Mouse (Mus musculus) embryonic facial prominence, embryonic 10.5 days (tissue): ENCODE data around the gene Hoxd12. TPM values are rescaled to one million over a fixed set of nuclear protein-coding genes. Genes with fewer than 3 reads are reported as not detected.
A peak's percentile ranks its signal among the peaks of the same experiment; 100 is the strongest.

Source experiments
- DNase-seq: peaks from one replicate; pipeline ENCODE4 v3.0.0-alpha.2; 2017; ENCODE audit warnings: low spot score
- H3K27ac ChIP-seq: fragments of 300-500 bp; sonication (generic); replicated peaks from 2 replicates; pipeline ENCODE4 v1.5.1; 2016; ENCODE audit warnings: mild to moderate bottlenecking
- H3K27me3 ChIP-seq: fragments of 300-500 bp; sonication (generic); replicated peaks from 2 replicates; pipeline ENCODE4 v1.6.1; 2016; ENCODE audit warnings: low read depth, mild to moderate bottlenecking; ENCODE audit not compliant: poor library complexity, severe bottlenecking
- H3K36me3 ChIP-seq: fragments of 300-500 bp; sonication (generic); replicated peaks from 2 replicates; pipeline ENCODE4 v1.6.1; 2016; ENCODE audit warnings: mild to moderate bottlenecking, moderate library complexity
- H3K4me1 ChIP-seq: fragments of 300-500 bp; sonication (generic); 2 replicates; pipeline ENCODE4 v1.6.1; 2016
- H3K4me3 ChIP-seq: fragments of 300-500 bp; sonication (generic); 2 replicates; pipeline ENCODE4 v1.5.1; 2016; ENCODE audit warnings: mild to moderate bottlenecking, moderate library complexity
- H3K9me3 ChIP-seq: fragments of 300-500 bp; sonication (generic); 2 replicates; pipeline ENCODE4 v1.6.1; 2016; ENCODE audit warnings: mild to moderate bottlenecking
- WGBS: fragments of 180-500 bp; shearing (Covaris S2); methylation state at CpG from one replicate; pipeline ENCODE4 v1.1.7; 2016; 5-methylcytosine and 5-hydroxymethylcytosine counted together
- polyA plus RNA-seq: library from polyadenylated mRNA; unstranded; fragments of >200 nt; fragmentation: Nextera tagmentation; extraction: Ambion mirVana; gene quantifications from 2 replicates; pipeline ENCODE4 v1.2.1, GENCODE M21; 2016

Gene Hoxd12
- polyA plus RNA-seq, 1 experiment from 2014 or later, result not detected

DNA sequence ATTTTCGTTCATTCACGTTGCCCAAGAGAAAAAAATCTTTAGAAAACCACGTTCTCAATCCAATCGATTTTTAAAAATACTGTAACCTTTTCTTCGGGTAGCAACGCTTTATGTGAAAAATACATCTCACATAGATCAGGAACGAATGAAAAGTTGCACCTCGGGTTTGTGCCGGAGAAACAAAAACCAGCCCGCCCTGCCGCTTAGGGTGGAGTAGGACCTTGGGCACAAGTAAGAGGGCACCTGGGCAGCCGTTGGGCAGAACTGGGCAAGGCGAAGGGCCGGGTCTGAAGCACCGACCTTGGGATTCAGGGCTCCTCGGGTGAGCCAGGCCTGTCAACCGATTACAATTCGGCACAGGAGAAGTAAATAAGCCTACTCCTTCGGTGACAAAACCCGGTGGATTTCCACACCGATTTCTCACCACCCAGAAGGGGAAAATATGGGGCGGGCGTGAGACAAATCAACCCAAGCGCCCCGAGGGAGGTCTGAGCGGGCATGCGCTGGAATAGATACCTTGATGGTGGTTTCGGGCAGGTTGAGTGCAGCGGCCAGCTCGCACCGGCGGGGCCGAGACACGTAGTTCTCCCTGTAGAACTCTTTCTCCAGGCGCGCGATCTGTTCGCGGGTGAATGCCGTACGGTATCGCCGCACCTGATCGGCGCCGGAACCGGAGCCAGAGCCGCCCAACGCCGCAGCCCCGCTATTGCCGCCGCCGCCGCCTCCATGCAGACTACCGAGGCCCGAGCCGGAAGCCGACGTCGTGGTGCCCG, 17.4 kb upstream of the Hoxd12 start:
- Histone ChIP-seq H3K4me1 (peaks cover 23% of the 10 kb centered on the region), H3K36me3 (no peaks in the 10 kb centered on the region), H3K4me3 (peak overlapping the region; percentile 18; the same call in 1 of the 2 replicates), H3K9me3 (no peaks in the 10 kb centered on the region), H3K27ac (no peak overlapping the region), H3K27me3 (peaks cover 98% of the 10 kb centered on the region)
- 2% methylated on average over 62 of the region's 62 CpGs for WGBS
- DNase-seq, result peak; percentile 73

DNA sequence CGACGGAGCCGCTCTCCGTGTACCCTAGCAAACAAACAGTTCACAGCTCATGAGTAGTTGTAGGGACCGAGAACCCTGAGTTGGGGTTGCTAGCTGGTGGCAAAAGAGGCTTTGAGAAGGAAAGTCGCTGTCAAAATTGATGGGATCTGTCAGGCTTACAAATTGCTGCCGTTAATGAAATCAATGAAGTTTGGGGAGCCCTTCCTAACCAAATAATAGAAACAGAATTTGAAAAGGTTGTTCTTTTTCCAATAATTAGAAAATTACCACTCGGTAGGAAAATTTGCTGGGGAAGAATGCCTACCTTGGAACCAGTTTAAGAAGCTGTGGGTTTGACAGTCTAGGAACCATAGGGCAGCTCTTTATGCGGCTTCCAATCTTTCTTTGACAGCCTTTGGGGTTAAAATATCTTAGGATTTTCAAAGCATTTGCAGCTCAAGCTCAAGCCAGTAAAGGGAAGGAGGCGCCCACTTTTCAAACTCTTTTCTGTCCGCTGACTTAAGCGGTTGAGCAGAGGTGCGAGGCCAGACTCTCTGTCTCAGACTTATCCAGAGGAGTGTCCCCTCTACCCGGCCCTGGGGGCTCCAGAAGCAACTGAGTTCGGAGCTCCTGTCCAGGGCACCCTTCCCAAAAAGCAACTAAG, 16.7 kb upstream of the Hoxd12 start:
- H3K9me3 ChIP-seq, result no peaks in the 10 kb centered on the region
- H3K27me3 ChIP-seq, result peaks cover 98% of the 10 kb centered on the region
- peak overlapping the region; percentile 18; the same call in 1 of the 2 replicates for H3K4me3 ChIP-seq
- no peaks in the 10 kb centered on the region for H3K36me3 ChIP-seq
- peaks cover 23% of the 10 kb centered on the region for H3K4me1 ChIP-seq
- 1% methylated on average over 15 of the region's 15 CpGs for WGBS
- no peak overlapping the region for H3K27ac ChIP-seq
- no peak for DNase-seq

- peak; percentile 69 for DNase-seq
- Histone ChIP-seq H3K36me3 (no peaks in the 10 kb centered on the region), H3K4me1 (peaks cover 23% of the 10 kb centered on the region), H3K4me3 (no peak overlapping the region), H3K27ac (no peak overlapping the region), H3K9me3 (no peaks in the 10 kb centered on the region), H3K27me3 (peaks cover 100% of the 10 kb centered on the region)
- under 1% methylated on average over 47 of the region's 47 CpGs for WGBS
These were observed 16.0 kb upstream of the Hoxd12 start for GRCm38 (mm10) chr2:74658667-74659371.

- DNase-seq, result peak; percentile 52
- H3K4me3 ChIP-seq, result no peak within 1 kb of the TSS
- 2% methylated on average over 28 of the region's 28 CpGs for WGBS
- no peak within 1 kb of the TSS for H3K27ac ChIP-seq
- H3K4me1 ChIP-seq, result peaks cover 23% of the 10 kb centered on the region
- H3K27me3 ChIP-seq, result peaks cover 100% of the 10 kb centered on the region
- no peaks in the 10 kb centered on the region for H3K9me3 ChIP-seq
- H3K36me3 ChIP-seq, result no peaks in the 10 kb centered on the region
These were observed 15.3 kb upstream of the Hoxd12 start, which contains the start of gene Evx2 for GRCm38 (mm10) chr2:74659507-74660005. Gene Evx2, minus strand, starts transcription at chr2:74659557.

DNA sequence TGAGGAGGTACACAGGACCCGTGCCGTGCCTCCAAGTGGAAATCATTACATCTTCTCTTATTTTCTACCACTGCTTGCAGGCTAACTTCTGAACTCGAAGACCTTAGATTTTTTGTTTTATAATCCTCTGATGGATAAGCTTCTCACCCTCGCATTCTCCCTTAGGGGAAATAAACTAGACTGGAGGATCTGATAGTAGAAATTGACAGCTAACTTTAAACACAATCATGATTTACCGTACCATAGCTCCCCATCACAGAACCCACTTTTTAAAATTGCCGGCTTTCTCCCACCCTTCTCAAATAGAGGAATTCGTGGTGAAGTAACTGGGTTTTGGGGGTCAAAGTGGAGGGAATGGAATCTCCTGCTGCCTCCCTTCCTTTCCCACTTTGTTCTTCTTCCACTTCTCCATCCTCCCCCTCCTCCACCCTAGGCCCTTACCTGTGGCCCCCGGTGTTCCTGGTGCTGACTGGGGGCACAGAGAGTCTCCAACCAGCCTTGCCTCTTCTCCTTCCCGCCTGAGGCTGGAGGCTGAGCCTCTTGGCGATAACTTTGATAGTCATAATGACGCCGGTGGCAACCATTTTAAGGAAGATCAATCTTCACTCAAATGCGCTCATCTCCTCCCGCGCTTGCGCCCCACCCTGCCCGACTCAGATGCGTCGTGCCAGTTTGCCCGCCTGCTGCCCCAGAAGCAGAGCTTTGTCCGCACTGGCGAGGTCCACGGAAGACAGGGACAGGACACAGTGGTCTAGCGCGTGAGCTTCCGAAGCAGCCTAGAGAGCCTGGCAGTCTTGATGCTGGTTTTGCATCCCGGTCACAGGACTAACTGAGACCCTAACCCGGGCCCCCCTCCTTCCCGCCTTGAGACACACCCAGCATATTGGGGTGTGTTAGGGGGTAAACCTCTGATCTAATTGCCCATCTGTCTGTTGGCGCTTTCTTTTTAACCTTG, 14.1 kb upstream of the Hoxd12 start:
- Histone ChIP-seq H3K27ac (no peak overlapping the region), H3K4me3 (no peak overlapping the region), H3K9me3 (no peaks in the 10 kb centered on the region), H3K36me3 (no peaks in the 10 kb centered on the region), H3K4me1 (peaks cover 19% of the 10 kb centered on the region), H3K27me3 (peaks cover 100% of the 10 kb centered on the region)
- WGBS, result 4% methylated on average over 30 of the region's 30 CpGs
- peak; percentile 47 for DNase-seq

- peaks cover 100% of the 10 kb centered on the region for H3K27me3 ChIP-seq
- H3K4me3 ChIP-seq, result peak overlapping the region; percentile 32; the same call in 1 of the 2 replicates
- peak; percentile 83 for DNase-seq
- no peaks in the 10 kb centered on the region for H3K9me3 ChIP-seq
- WGBS, result 0% methylated on average over 14 of the region's 14 CpGs
- peaks cover 14% of the 10 kb centered on the region for H3K4me1 ChIP-seq
- no peaks in the 10 kb centered on the region for H3K36me3 ChIP-seq
- no peak overlapping the region for H3K27ac ChIP-seq
These were observed 13.1 kb upstream of the Hoxd12 start for GRCm38 (mm10) chr2:74661685-74662084.

DNA sequence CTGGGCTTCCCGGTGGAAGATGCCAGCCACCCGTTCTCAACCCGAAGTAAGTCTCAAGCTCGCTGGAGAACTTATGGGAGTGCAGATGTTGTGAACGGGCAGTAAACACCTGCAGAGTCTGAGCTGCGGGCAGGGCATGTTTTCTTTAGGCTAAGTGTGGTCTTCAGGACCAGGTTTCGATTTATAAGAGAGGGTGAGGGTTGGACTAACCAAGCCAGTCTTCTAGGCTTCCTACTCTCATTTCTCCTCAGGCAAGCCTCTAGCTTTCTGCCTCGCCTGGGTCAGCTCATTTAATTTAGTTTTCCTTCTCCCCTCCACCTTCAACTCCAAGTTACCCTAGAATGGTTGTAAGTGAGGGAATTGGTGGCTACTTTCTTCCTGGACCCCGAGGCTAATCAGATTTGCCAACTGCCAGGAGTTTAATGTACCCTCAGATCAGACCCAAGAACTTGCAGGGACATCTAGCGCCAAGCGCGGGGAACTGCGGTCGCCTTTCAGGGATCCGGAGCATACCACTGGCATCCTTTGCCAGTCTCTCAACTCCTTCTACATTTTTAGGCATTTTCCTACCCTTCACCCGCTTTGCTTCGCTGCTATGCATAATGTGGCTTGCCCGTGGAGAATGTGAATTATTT, 11.4 kb upstream of the Hoxd12 start:
- DNase-seq, result peak; percentile 74
- no peaks in the 10 kb centered on the region for H3K36me3 ChIP-seq
- 4% methylated on average over 18 of the region's 18 CpGs for WGBS
- H3K4me1 ChIP-seq, result peaks cover 17% of the 10 kb centered on the region
- no peaks in the 10 kb centered on the region for H3K9me3 ChIP-seq
- H3K27ac ChIP-seq, result no peak overlapping the region
- peaks cover 100% of the 10 kb centered on the region for H3K27me3 ChIP-seq
- H3K4me3 ChIP-seq, result no peak overlapping the region

- Histone ChIP-seq H3K4me1 (peaks cover 14% of the 10 kb centered on the region), H3K36me3 (no peaks in the 10 kb centered on the region), H3K9me3 (no peaks in the 10 kb centered on the region), H3K4me3 (no peak overlapping the region), H3K27ac (no peak overlapping the region), H3K27me3 (peaks cover 100% of the 10 kb centered on the region)
- DNase-seq, result peak; percentile 30
- 1% methylated on average over 7 of the region's 7 CpGs for WGBS
These were observed 8.4 kb upstream of the Hoxd12 start for GRCm38 (mm10) chr2:74666411-74666810.

GRCm38 (mm10) chr2:74667191-74667841, 7.5 kb upstream of the Hoxd12 start:
- WGBS, result 1% methylated on average over 36 of the region's 36 CpGs

GRCm38 (mm10) chr2:74667842-74668357, 6.9 kb upstream of the Hoxd12 start, which contains the start of gene Hoxd13:
Gene Hoxd13, plus strand, starts transcription at chr2:74668310.
- H3K27ac ChIP-seq, result no peak within 1 kb of the TSS
- H3K36me3 ChIP-seq, result no peaks in the 10 kb centered on the region
- peak within 1 kb of the TSS; percentile 55 for H3K4me3 ChIP-seq
- WGBS, result under 1% methylated on average over 48 of the region's 51 CpGs
- no peaks in the 10 kb centered on the region for H3K9me3 ChIP-seq
- peaks cover 100% of the 10 kb centered on the region for H3K27me3 ChIP-seq
- DNase-seq, result peak; percentile 57
- H3K4me1 ChIP-seq, result peaks cover 16% of the 10 kb centered on the region

More at GRCm38 (mm10) chr2:74667191-74667841, 7.5 kb upstream of the Hoxd12 start:
- peaks cover 100% of the 10 kb centered on the region for H3K27me3 ChIP-seq
- no peak overlapping the region for H3K27ac ChIP-seq
- H3K9me3 ChIP-seq, result no peaks in the 10 kb centered on the region
- no peaks in the 10 kb centered on the region for H3K36me3 ChIP-seq
- H3K4me3 ChIP-seq, result peak overlapping the region; percentile 55; the same call in 1 of the 2 replicates
- DNase-seq, result peak; percentile 61
- H3K4me1 ChIP-seq, result peaks cover 10% of the 10 kb centered on the region
